Mouse (Mus musculus) thymus, adult 2 months (tissue): Measurements from ENCODE around the gene Taar7f. TPM values are rescaled to one million over a fixed set of nuclear protein-coding genes. Genes with fewer than 3 reads are reported as not detected.
A peak's percentile ranks its signal among the peaks of the same experiment; 100 is the strongest.
"Not testable (repeated sequence)": the region's sequence is repeated elsewhere in the genome, so short reads cannot be mapped to it uniquely, and the experiment has no call there.

Experiments
- DNase-seq: peaks from one replicate; pipeline ENCODE4 v3.0.0; 2021
- H3K27ac ChIP-seq: fragments of 200-500 bp; 2 replicates; pipeline ENCODE4 v1.5.1; 2012; ENCODE audit warnings: low read length, control low read depth; ENCODE audit not compliant: control insufficient read depth, insufficient read depth
- H3K27me3 ChIP-seq: fragments of 200-500 bp; 2 replicates; pipeline ENCODE4 v1.6.1; 2012; ENCODE audit warnings: mild to moderate bottlenecking, low read length, moderate library complexity, mixed read lengths; ENCODE audit not compliant: control insufficient read depth, insufficient read depth
- H3K36me3 ChIP-seq: fragments of 200-500 bp; 2 replicates; pipeline ENCODE4 v1.6.1; 2012; ENCODE audit warnings: mild to moderate bottlenecking, low read length, moderate library complexity; ENCODE audit not compliant: control insufficient read depth, insufficient read depth
- H3K4me1 ChIP-seq: fragments of 200-500 bp; replicated peaks from 2 replicates; pipeline ENCODE4 v1.6.1; 2012; ENCODE audit warnings: low read length; ENCODE audit not compliant: control insufficient read depth, insufficient read depth
- H3K4me3 ChIP-seq: fragments of 200-500 bp; 2 replicates; pipeline ENCODE4 v1.5.1; 2012; ENCODE audit warnings: mild to moderate bottlenecking, low read length, control low read depth, moderate library complexity; ENCODE audit not compliant: control insufficient read depth, insufficient read depth
- CTCF ChIP-seq: fragments of 200-500 bp; IDR thresholded peaks from 2 replicates; pipeline ENCODE4 v1.5.1; 2012; ENCODE audit warnings: mild to moderate bottlenecking, control low read depth, low read length, moderate library complexity, borderline replicate concordance; ENCODE audit not compliant: control insufficient read depth, poor library complexity, insufficient read depth; ENCODE audit errors: extremely low read depth
- POLR2A ChIP-seq: fragments of 200-500 bp; IDR thresholded peaks from 2 replicates; pipeline ENCODE4 v1.6.1; 2012; ENCODE audit warnings: mild to moderate bottlenecking, low read length, control low read depth, moderate library complexity; ENCODE audit not compliant: control insufficient read depth, poor library complexity, insufficient read depth; ENCODE audit errors: extremely low read depth
- WGBS: fragments of 180-500 bp; shearing (Covaris S2); methylation state at CpG from one replicate; pipeline ENCODE4 v1.1.7; 2018; 5-methylcytosine and 5-hydroxymethylcytosine counted together
- polyA plus RNA-seq: library from polyadenylated mRNA; depleted of rRNA; stranded (reverse); fragments of >200 nt; gene quantifications from 2 replicates; pipeline ENCODE4 v1.2.3, GENCODE M21; 2012

Gene Taar7f
- polyA plus RNA-seq, 1 experiment, result not detected

DNA sequence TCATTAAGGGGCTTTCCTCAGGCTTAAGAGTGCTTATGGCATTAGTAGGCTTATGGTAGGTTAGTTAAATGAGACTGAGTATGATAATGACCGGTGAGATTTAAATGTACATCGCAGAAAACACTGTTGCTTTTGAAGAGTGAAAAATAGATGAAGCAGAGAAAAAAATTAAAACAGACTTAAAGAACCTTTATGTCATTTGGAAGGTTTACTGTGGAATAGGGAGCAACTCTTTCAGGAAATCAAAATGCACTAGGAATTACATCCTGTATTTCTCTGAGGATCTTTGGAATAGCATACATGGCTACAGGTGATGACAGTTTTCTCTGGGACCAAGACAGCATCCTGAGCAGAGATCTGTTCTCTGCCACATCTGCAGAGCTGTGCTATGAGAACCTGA, 12.0 kb upstream of the Taar7f start, which contains the start of gene Taar7e:
TSS of gene Taar7e (plus strand) at position 301 of the 400 bp plus-strand sequence.
- no peaks in the 10 kb centered on the region for H3K4me1 ChIP-seq
- 95% methylated on average over 2 of the region's 2 CpGs for WGBS
- no peak for TF ChIP-seq CTCF
- TF ChIP-seq POLR2A, result no peak

GRCm38 (mm10) chr10:24040120-24040869, 9.0 kb upstream of the Taar7f start:
- Histone ChIP-seq H3K27ac (no peak overlapping the region), H3K4me3 (no peak overlapping the region), H3K4me1 (no peaks in the 10 kb centered on the region), H3K27me3 (no peaks in the 10 kb centered on the region), H3K36me3 (no peaks in the 10 kb centered on the region)
- TF ChIP-seq POLR2A (no peak), CTCF (no peak)
- no peak for DNase-seq
- WGBS, result 77% methylated on average over 2 of the region's 2 CpGs

More for the DNA sequence above, 12.0 kb upstream of the Taar7f start, which contains the start of gene Taar7e:
- Histone ChIP-seq H3K27me3 (no peaks in the 10 kb centered on the region), H3K27ac (no peak within 1 kb of the TSS), H3K36me3 (no peaks in the 10 kb centered on the region), H3K4me3 (no peak within 1 kb of the TSS)
- DNase-seq, result no peak

- H3K4me3 ChIP-seq, result no peak overlapping the region
- H3K27me3 ChIP-seq, result no peaks in the 10 kb centered on the region
- no peaks in the 10 kb centered on the region for H3K36me3 ChIP-seq
- no peak overlapping the region for H3K27ac ChIP-seq
- no peaks in the 10 kb centered on the region for H3K4me1 ChIP-seq
- no peak for DNase-seq
- WGBS, result 87% methylated on average over 5 of the region's 5 CpGs
- no peak for TF ChIP-seq POLR2A
- TF ChIP-seq CTCF, result no peak
Observed at GRCm38 (mm10) chr10:24052039-24052438, 2.7 kb downstream of the Taar7f start.

DNA sequence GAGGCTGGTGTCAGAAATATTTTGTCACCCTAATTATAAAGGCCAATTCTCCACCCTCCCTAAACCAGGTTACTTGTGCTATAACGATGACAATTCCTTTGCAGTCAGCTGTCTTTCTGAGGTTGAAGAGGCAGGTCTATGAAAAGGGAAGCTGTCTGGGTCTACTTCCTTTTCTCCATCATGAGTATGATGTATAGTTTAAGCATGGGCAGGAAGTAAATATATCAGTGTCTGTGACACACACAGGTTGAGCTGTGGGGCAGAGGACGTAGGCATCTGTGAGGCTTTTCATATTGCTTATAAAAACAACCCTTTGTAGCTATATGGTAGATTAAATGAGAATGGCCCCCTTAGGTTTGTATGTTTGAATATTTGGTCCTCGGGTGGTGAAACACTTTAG, 9.7 kb downstream of the Taar7f start:
- 45% methylated on average over 3 of the region's 3 CpGs for WGBS
- H3K27ac ChIP-seq, result no peak overlapping the region
- H3K27me3 ChIP-seq, result no peaks in the 10 kb centered on the region
- no peaks in the 10 kb centered on the region for H3K4me1 ChIP-seq
- H3K36me3 ChIP-seq, result no peaks in the 10 kb centered on the region
- no peak for DNase-seq
- TF ChIP-seq POLR2A (no peak), CTCF (no peak)
- no peak overlapping the region for H3K4me3 ChIP-seq

DNA sequence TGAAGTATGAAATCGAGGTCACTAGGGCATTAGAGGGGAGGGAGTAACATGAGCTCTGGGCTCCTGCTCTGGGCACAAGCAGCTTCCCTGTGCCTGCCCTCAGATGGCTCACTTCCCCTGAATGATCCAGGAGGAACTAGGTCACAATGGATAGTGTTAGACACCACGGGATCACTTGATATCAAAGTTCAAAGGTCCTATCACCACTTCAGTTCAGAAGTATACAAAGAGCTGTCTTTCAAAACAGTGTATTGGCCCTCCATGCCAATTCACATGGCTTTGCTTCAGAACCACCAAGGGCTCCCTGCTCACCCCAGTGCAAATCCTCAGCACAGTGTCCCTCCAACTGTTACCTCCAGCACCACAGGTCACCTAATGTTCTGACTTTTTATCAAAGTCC, 25.4 kb downstream of the Taar7f start:
- not testable (repeated sequence) for H3K4me1 ChIP-seq, H3K4me3 ChIP-seq, H3K27me3 ChIP-seq, H3K27ac ChIP-seq, H3K36me3 ChIP-seq, DNase-seq
- 51% methylated on average over 2 of the region's 2 CpGs for WGBS

DNA sequence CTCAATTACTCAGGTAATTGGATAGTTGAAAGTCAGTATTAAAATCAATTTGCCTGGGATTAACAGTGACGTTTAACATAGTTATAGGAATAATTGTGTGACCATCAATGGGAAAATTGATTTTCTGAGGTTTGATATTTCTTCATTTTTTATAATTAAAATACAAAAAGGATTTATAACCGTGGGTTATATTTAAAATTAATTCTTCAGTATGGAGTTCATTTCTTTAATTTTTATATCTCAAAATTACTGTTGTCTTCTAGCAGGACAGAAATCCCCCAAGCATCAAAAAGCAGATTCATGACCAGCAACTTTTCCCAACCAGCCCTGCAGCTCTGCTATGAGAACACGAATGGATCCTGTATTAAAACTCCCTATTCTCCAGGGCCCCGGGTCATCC, 26.9 kb downstream of the Taar7f start, which contains the start of gene Taar8a:
TSS of gene Taar8a (plus strand) at position 301 of the 400 bp plus-strand sequence.
- not testable (repeated sequence) for DNase-seq, H3K27ac ChIP-seq
- 94% methylated on average over 2 of the region's 4 CpGs for WGBS

DNA sequence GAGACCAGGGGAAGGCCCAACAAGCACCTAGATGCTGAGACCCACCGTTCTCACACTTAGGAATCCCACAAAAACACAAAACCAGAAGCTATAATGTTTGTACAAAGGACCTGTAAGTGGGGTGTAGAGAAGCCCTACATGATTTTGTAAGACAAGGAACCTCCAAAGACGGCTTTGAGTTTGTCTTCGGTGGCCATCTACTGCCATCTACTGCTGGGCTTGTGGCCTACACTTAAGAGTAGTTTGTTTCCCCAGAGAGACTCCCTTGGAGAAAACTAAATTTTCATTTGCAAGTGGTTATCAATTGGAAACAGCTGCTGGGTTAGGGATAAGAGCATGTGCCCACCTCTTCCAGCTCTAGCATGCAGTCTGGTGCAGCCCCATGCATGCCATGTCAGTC, 30.9 kb downstream of the Taar7f start:
- no peaks in the 10 kb centered on the region for H3K27me3 ChIP-seq
- H3K4me3 ChIP-seq, result no peak overlapping the region
- TF ChIP-seq CTCF (no peak), POLR2A (no peak)
- H3K36me3 ChIP-seq, result no peaks in the 10 kb centered on the region
- H3K27ac ChIP-seq, result no peak overlapping the region
- DNase-seq, result peak; percentile 17
- 37% methylated on average over 3 of the region's 3 CpGs for WGBS
- no peaks in the 10 kb centered on the region for H3K4me1 ChIP-seq

More for the DNA sequence above, 26.9 kb downstream of the Taar7f start, which contains the start of gene Taar8a:
- not testable (repeated sequence) for H3K4me3 ChIP-seq, H3K36me3 ChIP-seq, H3K4me1 ChIP-seq, H3K27me3 ChIP-seq
